Mouse (Mus musculus) lung, postnatal 0 days (tissue): ENCODE measurements at regions not wholly inside any gene's neighbourhood (a gene's known extent, or its start where the extent isn't known, plus 50 kb on each side); places are given as distances from the start of the nearest gene placed in this dataset.

Experiments
- ATAC-seq: fragments of 200-750 bp; cut with Nextera tagmentation; 2 replicates; pipeline ENCODE4 v1.8.0; 2017; ENCODE audit warnings: moderate library complexity
- DNase-seq: peaks from one replicate; pipeline ENCODE4 v3.0.0-alpha.2; 2016; ENCODE audit warnings: low spot score
- H3K27ac ChIP-seq: fragments of 300-500 bp; sonication (generic); 2 replicates; pipeline ENCODE4 v1.5.1; 2014; ENCODE audit warnings: antibody characterized with exemption, mild to moderate bottlenecking, low read length, mixed read lengths
- H3K27me3 ChIP-seq: fragments of 300-500 bp; sonication (generic); replicated peaks from 2 replicates; pipeline ENCODE4 v1.6.1; 2014; ENCODE audit warnings: low read length, mixed read lengths; ENCODE audit not compliant: insufficient read depth
- H3K36me3 ChIP-seq: fragments of 300-500 bp; sonication (generic); 2 replicates; pipeline ENCODE4 v1.6.1; 2014; ENCODE audit warnings: low read length, mixed read lengths; ENCODE audit not compliant: insufficient read depth
- H3K4me1 ChIP-seq: fragments of 300-500 bp; sonication (generic); 2 replicates; pipeline ENCODE4 v1.6.1; 2014; ENCODE audit warnings: antibody characterized with exemption, low read depth, low read length, mixed read lengths; ENCODE audit not compliant: insufficient read depth
- H3K4me2 ChIP-seq: fragments of 300-500 bp; sonication (generic); replicated peaks from 2 replicates; pipeline ENCODE4 v1.6.1; 2014; ENCODE audit warnings: low read depth, mild to moderate bottlenecking, low read length, moderate library complexity, mixed read lengths
- H3K4me3 ChIP-seq: fragments of 300-500 bp; sonication (generic); 2 replicates; pipeline ENCODE4 v1.5.1; 2014; ENCODE audit warnings: low read depth, low read length
- H3K9ac ChIP-seq: fragments of 300-500 bp; sonication (generic); replicated peaks from 2 replicates; pipeline ENCODE4 v1.6.1; 2014; ENCODE audit warnings: low read depth, mild to moderate bottlenecking
- H3K9me3 ChIP-seq: fragments of 300-500 bp; sonication (generic); 2 replicates; pipeline ENCODE4 v1.6.1; 2016; ENCODE audit warnings: low read length, mixed read lengths
- CTCF ChIP-seq: IDR thresholded peaks from 2 replicates; pipeline ENCODE4 v1.5.1; 2016; ENCODE audit warnings: antibody characterized with exemption, mild to moderate bottlenecking
- EP300 ChIP-seq: IDR thresholded peaks from 2 replicates; pipeline ENCODE4 v1.6.1; 2016; ENCODE audit warnings: antibody characterized with exemption, mild to moderate bottlenecking, control low read depth
- WGBS: fragments of 180-500 bp; shearing (Covaris S2); extraction: QIAGEN DNeasy Blood & Tissue Kit; methylation state at CpG from one replicate; pipeline ENCODE4 v1.1.7; 2014; 5-methylcytosine and 5-hydroxymethylcytosine counted together

- Histone ChIP-seq H3K4me3 (no peak overlapping the region), H3K4me2 (no peak overlapping the region), H3K4me1 (no peaks in the 10 kb centered on the region), H3K27ac (no peak overlapping the region), H3K27me3 (no peaks in the 10 kb centered on the region), H3K9me3 (no peaks in the 10 kb centered on the region), H3K36me3 (no peaks in the 10 kb centered on the region), H3K9ac (no peak overlapping the region)
- ATAC-seq (no peak), DNase-seq (no peak)
- WGBS, result 80% methylated on average over 6 of the region's 6 CpGs
- TF ChIP-seq CTCF, result no peak
- TF ChIP-seq EP300, result no peak
These were observed 266.2 kb downstream of the Sox11 start for GRCm38 (mm10) chr12:27076107-27076738.

GRCm38 (mm10) chr12:27065011-27065517 lies 277.3 kb downstream of the Sox11 start:
- no peaks in the 10 kb centered on the region for H3K9me3 ChIP-seq
- H3K9ac ChIP-seq, result no peak overlapping the region
- H3K4me3 ChIP-seq, result no peak overlapping the region
- no peak overlapping the region for H3K4me2 ChIP-seq
- H3K27me3 ChIP-seq, result no peaks in the 10 kb centered on the region
- no peak overlapping the region for H3K27ac ChIP-seq
- peaks cover 3% of the 10 kb centered on the region; the same call in 1 of the 2 replicates for H3K4me1 ChIP-seq
- ATAC-seq (no peak), DNase-seq (no peak)
- 52% methylated on average over 9 of the region's 9 CpGs for whole genome bisulfite sequencing
- H3K36me3 ChIP-seq, result no peaks in the 10 kb centered on the region
- TF ChIP-seq EP300 (no peak), CTCF (no peak)

- no peaks in the 10 kb centered on the region for H3K9me3 ChIP-seq
- no peak overlapping the region for H3K4me2 ChIP-seq
- H3K4me1 ChIP-seq, result peaks cover 3% of the 10 kb centered on the region; the same call in 1 of the 2 replicates
- no peak for TF ChIP-seq CTCF
- TF ChIP-seq EP300, result no peak
- no peak overlapping the region for H3K27ac ChIP-seq
- no peaks in the 10 kb centered on the region for H3K36me3 ChIP-seq
- H3K27me3 ChIP-seq, result no peaks in the 10 kb centered on the region
- ATAC-seq, result no peak
- no peak overlapping the region for H3K9ac ChIP-seq
- H3K4me3 ChIP-seq, result no peak overlapping the region
- 98% methylated on average over 4 of the region's 4 CpGs for WGBS
- DNase-seq, result no peak
These were observed 278.9 kb downstream of the Sox11 start for GRCm38 (mm10) chr12:27063518-27063917.

DNA sequence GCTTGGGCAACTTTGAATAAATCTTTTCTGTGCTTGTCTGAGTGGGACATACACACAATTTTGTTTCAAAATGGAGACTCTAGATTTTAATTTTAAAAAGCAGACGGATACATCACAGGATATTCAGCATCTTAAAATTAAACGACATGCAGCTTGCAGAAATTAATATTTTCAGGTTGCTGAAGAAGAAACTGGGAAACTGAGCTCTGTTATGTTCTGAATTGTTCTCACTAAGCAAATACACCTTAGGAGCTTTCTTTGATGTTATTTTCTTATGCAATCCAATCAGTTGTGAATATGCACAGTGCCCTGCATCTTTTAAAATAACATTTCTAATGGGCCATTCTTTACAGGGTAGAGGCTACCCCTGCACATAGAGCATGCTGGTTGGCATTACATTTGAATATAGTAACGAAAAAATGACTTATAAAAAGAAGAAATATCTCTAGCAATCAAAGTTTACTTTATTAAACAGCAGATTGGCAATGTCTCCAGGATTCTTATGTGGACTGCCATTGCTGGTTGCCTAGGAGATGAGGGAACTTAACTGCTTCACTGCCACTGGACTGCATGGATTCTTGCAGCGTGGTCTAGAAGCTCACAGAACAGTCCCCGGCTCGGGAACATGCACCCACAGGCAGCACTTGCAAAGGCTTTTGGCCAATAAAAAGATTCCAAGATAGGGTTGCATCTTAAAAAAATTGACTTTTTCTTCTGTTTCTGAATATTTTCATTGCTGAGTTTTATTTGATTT lies 279.7 kb downstream of the Sox11 start:
- H3K9me3 ChIP-seq, result no peaks in the 10 kb centered on the region
- no peak overlapping the region for H3K4me3 ChIP-seq
- H3K27me3 ChIP-seq, result no peaks in the 10 kb centered on the region
- no peak overlapping the region for H3K27ac ChIP-seq
- TF ChIP-seq CTCF, result no peak
- no peak for TF ChIP-seq EP300
- DNase-seq, result no peak
- H3K36me3 ChIP-seq, result no peaks in the 10 kb centered on the region
- peak overlapping the region; percentile 58; the same call in 1 of the 2 replicates for H3K4me2 ChIP-seq
- 60% methylated on average over 6 of the region's 6 CpGs for WGBS
- H3K4me1 ChIP-seq, result peaks cover 3% of the 10 kb centered on the region; the same call in 1 of the 2 replicates
- no peak overlapping the region for H3K9ac ChIP-seq
- no peak for ATAC-seq

- Histone ChIP-seq H3K4me2 (peak overlapping the region; percentile 58), H3K4me3 (peak overlapping the region; percentile 12; the same call in 1 of the 2 replicates), H3K9ac (no peak overlapping the region), H3K27me3 (no peaks in the 10 kb centered on the region), H3K27ac (no peak overlapping the region), H3K36me3 (no peaks in the 10 kb centered on the region), H3K4me1 (peaks cover 3% of the 10 kb centered on the region; the same call in 1 of the 2 replicates), H3K9me3 (no peaks in the 10 kb centered on the region)
- DNase-seq (peak; percentile 43), ATAC-seq (no peak)
- 5% methylated on average over 10 of the region's 10 CpGs for WGBS
- no peak for TF ChIP-seq CTCF
- no peak for TF ChIP-seq EP300
These were observed 280.3 kb downstream of the Sox11 start for GRCm38 (mm10) chr12:27062061-27062461.
